Mouse (Mus musculus) cerebellum, postnatal 14 days (tissue): ENCODE measurements at regions not wholly inside any gene's neighbourhood (a gene's known extent, or its start where the extent isn't known, plus 50 kb on each side); places are given as distances from the start of the nearest gene placed in this dataset.
A peak's percentile ranks its signal among the peaks of the same experiment; 100 is the strongest.

ENCODE experiments used
- DNase-seq, 2 experiments: peaks; one replicate each; pipeline ENCODE4 v3.0.0; 2021; ENCODE audit warnings: mixed read lengths in 2 of 2

DNA sequence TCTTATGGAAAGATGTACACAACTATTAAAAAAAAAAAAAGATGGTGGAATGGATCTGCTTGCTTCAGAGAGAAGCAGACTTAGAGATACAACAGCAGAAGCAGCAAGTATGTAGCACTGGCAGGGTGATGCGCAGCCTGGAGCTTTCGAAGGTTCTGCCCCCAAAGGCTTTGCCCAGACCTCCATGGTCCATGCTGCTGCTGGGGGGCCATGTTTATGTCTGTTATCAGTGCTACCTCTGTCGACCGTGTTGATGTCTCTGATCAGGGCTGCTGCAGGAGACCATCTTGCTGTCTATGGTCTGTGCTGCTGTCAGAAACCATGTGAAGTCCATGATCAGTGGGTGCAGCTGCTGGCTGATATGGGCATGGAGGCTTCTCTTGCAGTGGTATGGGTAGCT, 88.6 kb upstream of the Fam189a1 start:
- no peak for DNase-seq

DNA sequence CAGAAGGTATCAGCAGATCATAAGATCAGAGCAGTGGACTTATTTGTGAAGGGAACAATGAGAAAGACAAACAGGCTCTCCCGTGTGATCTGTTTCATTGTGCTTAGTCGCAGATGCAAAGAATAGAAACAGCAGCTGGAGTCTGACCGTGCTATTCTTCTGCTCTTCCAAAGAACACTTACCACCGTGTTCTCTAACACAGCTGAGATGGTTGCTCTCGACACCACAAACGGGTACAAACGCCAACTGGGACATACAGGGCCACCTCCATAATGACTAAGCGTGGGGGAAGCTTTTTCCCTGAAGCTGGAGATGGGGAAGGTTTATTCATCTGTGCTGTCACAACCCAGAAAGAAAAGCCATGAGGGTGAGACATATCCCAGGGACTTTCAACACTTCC, 84.8 kb upstream of the Fam189a1 start:
- no peak for DNase-seq

GRCm38 (mm10) chr7:65235701-65236100, 79.3 kb upstream of the Fam189a1 start:
- DNase-seq, result no peak

- no peak for DNase-seq
Observed at GRCm38 (mm10) chr7:65233681-65234080, 77.3 kb upstream of the Fam189a1 start.

- DNase-seq, result no peak
Observed at GRCm38 (mm10) chr7:65229306-65229705, 72.9 kb upstream of the Fam189a1 start.

DNA sequence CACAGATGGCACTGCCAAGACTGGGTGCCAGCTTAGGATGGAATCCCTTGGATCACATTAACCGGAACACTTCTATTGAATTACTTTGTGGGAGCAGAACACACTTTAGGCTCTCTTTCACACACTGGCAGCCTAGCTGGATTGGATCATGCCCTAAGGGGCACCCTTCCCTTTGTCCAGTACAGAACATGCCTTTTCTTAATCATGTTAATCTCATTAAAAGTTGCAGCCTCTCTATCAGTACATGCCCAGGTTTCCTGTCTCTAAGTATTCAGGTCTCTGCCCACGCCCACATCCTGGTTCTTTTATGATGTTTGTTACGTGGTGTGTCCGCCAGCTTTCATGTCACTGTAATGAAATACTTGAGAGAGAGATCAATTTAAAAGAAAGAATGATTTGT, 69.8 kb upstream of the Fam189a1 start:
- DNase-seq, result peak in 1 of 2 experiments; percentile 4

DNA sequence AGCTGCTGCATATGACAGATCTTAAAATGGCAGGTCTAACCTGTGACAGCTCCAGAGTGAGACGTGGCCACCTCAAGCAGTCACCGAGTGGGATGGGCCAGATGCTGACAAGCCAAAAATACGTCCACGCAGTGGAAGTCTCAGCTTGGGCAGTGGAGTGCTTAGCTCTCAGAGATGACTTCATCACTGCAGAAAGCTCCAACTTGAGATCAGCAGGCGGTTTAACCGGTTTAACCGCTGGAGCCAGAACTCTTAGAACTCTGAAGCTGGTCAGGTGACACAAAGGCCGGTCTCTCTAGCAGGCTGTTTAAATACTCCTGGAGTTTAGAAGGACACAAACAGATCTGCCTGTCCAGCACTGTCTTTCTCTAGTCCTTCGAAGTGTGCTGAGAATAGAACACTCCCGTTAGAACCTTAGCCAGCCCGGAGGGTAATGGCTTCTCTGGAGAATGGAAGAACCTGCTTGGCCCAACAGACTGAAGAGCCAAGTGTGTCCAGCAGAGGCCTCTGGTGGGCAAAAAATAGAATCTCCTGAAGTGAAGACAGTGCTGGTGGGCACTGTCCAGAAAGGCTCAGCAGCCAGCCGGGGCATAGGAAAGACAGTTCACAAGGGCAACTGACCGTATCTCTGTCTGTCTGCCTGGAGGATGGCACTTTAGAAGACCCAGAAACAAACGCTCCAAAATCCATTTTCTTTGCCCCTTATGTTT, 57.0 kb upstream of the Fam189a1 start:
- DNase-seq, result peak; percentile 11 to 15

DNA sequence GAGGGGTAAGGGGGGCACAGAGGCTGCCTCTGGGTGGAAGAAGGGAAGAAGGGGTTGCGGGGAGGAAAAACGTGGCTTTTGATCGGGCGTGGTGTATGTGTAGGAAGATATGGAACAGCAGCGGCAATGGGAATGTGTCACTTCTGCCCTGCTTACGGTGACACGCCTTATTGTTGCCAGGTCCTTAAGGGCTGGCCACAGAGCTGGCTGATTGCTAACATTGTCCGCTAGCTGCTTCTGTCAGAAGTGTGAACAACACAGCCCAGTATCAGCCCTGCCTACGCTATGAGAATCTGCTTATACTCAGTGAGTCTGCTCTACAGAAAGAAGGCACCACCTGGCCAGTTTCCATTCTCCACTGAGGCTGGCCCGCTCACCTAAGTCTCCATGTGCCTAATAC, 50.9 kb upstream of the Fam189a1 start:
- DNase-seq, result no peak
